Mouse (Mus musculus) small intestine, adult 10 weeks (tissue): ENCODE data around the gene Rexo5. TPM values are rescaled to one million over a fixed set of nuclear protein-coding genes. Genes with fewer than 3 reads are reported as not detected.

ENCODE experiments used
- polyA plus RNA-seq: library from polyadenylated mRNA; stranded (reverse); fragments of 350-450 nt; fragmentation: Illumina TruSeq; extraction: RNeasy Lipid Tissue Mini Kit (QIAGEN cat#74804); gene quantifications from one replicate; pipeline ENCODE4 v1.2.3, GENCODE M21; 2014; ENCODE audit warnings: low replicate concordance

Rexo5 gene
- polyA plus RNA-seq: 13.2 TPM

GRCm38 (mm10) chr7:119793586-119794250 is at the start of gene Rexo5, which contains the start of gene Eri2:
TSS of gene Rexo5 (plus strand) at chr7:119794006.
TSS of gene Eri2 (minus strand) at chr7:119794058.

GRCm38 (mm10) chr7:119760527-119760951 is 33.3 kb upstream of the Rexo5 start, which contains the start of gene Acsm3:
TSS of gene Acsm3 (plus strand) at chr7:119760923.

GRCm38 (mm10) chr7:119895639-119896512 is 102.1 kb downstream of the Rexo5 start, which contains the start of the genes Lyrm1 and Dcun1d3:
TSS of gene Lyrm1 (plus strand) at chr7:119895861.
TSS of gene Dcun1d3 (minus strand) at chr7:119896298.

Other genes starting within 250 kb of the Rexo5 start
- 0.11 TPM for gene Acsm2, start 239.7 kb upstream of the Rexo5 start, polyA plus RNA-seq
- gene Acsm1, start 187.0 kb upstream of the Rexo5 start, polyA plus RNA-seq: not detected
- not detected for gene Acsm4, start 104.0 kb upstream of the Rexo5 start, polyA plus RNA-seq
- gene Thumpd1, start 73.2 kb upstream of the Rexo5 start, polyA plus RNA-seq: 32.3 TPM
- 18.5 TPM for gene Acsm3, start 33.1 kb upstream of the Rexo5 start, polyA plus RNA-seq
- gene Eri2, start 52 bp downstream of the Rexo5 start, polyA plus RNA-seq: 14.2 TPM
- gene Lyrm1, start 101.9 kb downstream of the Rexo5 start, polyA plus RNA-seq: 12.7 TPM
- 10.8 TPM for gene Dcun1d3, start 102.3 kb downstream of the Rexo5 start, polyA plus RNA-seq